Mouse (Mus musculus): Measurements from ENCODE around the gene Rbak.
"Not testable (repeated sequence)": the region's sequence is repeated elsewhere in the genome, so short reads cannot be mapped to it uniquely, and the experiment has no call there.

Rbak gene

DNA sequence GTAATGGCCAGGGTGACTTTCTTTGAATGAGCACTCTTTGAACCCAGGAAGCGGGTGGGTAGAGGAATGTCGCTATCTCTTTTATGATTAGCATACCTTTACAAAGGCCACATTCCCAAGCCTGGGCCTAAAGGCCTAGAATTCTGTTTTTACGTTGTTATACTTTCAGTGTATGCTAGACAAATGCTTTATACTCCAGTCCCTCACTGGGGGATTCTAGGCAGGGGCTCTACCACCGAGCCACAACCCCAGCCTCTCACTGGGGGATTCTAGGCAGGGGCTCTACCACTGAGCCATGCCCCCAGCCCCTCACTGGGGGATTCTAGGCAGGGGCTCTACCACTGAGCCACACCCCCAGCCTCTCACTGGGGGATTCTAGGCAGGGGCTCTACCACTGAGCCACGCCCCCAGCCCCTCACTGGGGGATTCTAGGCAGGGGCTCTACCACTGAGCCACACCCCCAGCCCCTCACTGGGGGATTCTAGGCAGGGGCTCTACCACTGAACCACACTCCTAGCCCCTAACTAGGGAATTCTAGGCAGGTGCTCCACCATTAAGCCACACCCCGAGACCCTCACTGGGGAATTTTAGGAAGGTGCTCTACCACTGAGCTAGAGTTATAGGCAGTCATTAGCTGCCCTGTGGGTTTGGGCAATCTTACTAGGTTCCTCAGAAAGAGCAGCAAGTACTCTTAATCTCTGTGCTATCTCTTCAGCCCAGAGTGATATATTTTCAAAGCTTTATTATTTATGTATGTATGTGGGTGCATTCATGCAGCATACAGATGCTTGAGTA, 46.2 kb downstream of the Rbak start:
- not testable (repeated sequence) for DNase-seq (ENCODE audit: low spot score)

DNA sequence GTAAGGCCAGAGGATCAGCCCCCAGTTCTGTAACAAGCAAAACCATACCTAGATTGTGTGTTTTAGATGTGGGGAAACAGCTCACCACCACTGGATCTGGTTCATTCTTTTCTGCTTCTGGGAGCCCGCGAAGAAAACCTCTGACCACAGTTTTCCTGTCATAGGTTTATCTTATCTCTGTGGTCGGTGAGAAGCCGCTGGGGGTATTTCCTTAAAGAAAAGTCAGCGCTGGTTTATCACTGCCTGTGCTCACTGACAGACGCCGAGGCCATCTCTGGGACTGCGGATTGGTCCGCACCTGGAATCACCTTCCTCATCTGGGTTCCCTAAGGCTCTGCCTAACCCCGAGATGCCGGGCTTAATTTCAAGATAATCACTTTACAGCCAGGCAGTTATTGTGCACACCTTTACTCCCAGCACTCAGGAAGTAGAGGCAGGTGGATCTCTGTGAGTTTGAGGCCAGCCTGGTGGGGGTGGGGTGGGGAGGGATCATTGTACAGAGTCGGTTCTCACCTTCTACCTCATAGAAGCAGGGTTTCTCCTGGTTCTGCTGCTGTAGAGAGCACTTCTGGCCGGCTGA, 47.5 kb downstream of the Rbak start:
- DNase-seq (ENCODE audit: low spot score): peak; percentile 69

GRCm38 (mm10) chr5:143130342-143130741, 50.2 kb downstream of the Rbak start:
- DNase-seq (ENCODE audit: low spot score): no peak

- no peak for DNase-seq (ENCODE audit: low spot score)
Observed at GRCm38 (mm10) chr5:143129101-143129500, 51.5 kb downstream of the Rbak start.

GRCm38 (mm10) chr5:143127837-143128236, 52.7 kb downstream of the Rbak start:
- DNase-seq (ENCODE audit: low spot score): no peak

- no peak for DNase-seq (ENCODE audit: low spot score)
Observed at GRCm38 (mm10) chr5:143126908-143127307, 53.7 kb downstream of the Rbak start.

DNA sequence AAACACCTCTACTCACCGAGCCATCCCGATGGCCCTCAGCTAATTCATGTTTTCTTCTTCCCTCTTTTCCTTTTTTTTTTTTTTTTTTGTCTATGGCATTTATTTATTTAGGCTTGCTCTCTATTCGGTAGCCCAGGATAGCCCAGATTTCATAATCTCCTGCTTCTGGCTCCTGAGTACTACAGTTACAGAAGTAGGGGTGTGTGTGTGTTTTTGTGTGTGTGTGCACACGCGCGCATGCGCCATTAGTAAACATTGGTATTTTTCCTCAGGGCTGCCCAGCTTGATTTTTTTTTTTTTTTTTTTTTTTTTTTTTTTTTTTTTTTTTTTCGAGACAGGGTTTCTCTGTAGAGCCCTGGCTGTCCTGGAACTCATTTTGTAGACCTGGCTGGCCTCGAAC, 54.5 kb downstream of the Rbak start:
- DNase-seq (ENCODE audit: low spot score): no peak

GRCm38 (mm10) chr5:143125601-143126000, 55.0 kb downstream of the Rbak start:
- DNase-seq (ENCODE audit: low spot score): no peak

DNA sequence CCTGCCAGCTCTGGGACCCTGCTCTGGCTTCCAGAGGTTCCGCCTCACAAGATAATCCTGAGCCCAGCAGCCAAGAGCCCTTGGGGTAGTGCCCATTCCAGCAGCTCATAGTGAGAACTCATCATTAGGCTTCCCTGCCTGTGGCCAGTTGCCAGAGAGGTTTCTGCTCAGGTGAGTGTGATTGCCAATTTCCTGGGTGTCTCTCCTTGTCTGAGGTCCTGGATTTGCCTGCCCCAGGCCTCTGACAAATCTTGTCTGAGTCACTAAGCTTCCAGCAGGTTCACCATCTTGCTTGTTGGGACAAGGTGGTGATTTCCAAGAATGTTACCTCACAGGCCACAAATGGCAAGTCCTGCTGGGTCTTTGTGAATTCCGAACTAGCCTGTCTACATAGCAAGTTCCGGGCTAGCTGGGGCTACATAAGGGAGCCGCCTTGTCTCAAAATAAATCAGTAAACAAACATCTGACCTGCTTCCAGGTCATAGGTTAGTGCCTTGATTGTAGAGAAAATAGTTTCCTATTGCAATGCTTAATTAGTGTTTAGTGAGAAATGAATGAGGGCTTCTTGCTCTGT, 55.7 kb downstream of the Rbak start:
- DNase-seq (ENCODE audit: low spot score): no peak

- no peak for DNase-seq (ENCODE audit: low spot score)
Observed at GRCm38 (mm10) chr5:143122673-143123072, 57.9 kb downstream of the Rbak start.

Measured in yolk sac, embryonic 10.5 days (tissue).